Mouse (Mus musculus) bone marrow, adult 2 months (tissue): Measurements from ENCODE around the gene Dnttip1. TPM values are rescaled to one million over a fixed set of nuclear protein-coding genes. Genes with fewer than 3 reads are reported as not detected.

Source experiments
- H3K27ac ChIP-seq: fragments of 200-500 bp; 2 replicates; pipeline ENCODE4 v1.5.1; 2012; ENCODE audit warnings: low read depth, mild to moderate bottlenecking, control low read depth, inconsistent platforms, low read length; ENCODE audit not compliant: control insufficient read depth, poor library complexity, insufficient read depth
- H3K4me1 ChIP-seq: fragments of 200-500 bp; 2 replicates; pipeline ENCODE4 v1.6.1; 2011; ENCODE audit warnings: low read length; ENCODE audit not compliant: control insufficient read depth, insufficient read depth
- H3K4me3 ChIP-seq: fragments of 200-500 bp; replicated peaks from 2 replicates; pipeline ENCODE3; 2011; ENCODE audit warnings: mild to moderate bottlenecking, low read depth, low read length, control low read depth; ENCODE audit not compliant: control insufficient read depth
- CTCF ChIP-seq: fragments of 200-500 bp; IDR thresholded peaks from 2 replicates; pipeline ENCODE4 v1.5.1; 2011; ENCODE audit warnings: low read length, control low read depth; ENCODE audit not compliant: control insufficient read depth, insufficient read depth
- POLR2A ChIP-seq: fragments of 200-500 bp; IDR thresholded peaks from 2 replicates; pipeline ENCODE4 v1.6.1; 2011; ENCODE audit warnings: low read depth, mild to moderate bottlenecking, control low read depth, low read length, borderline replicate concordance; ENCODE audit not compliant: control insufficient read depth
- WGBS: fragments of 180-500 bp; shearing (Covaris S2); methylation state at CpG from one replicate; pipeline ENCODE4 v1.1.7; 2018; 5-methylcytosine and 5-hydroxymethylcytosine counted together
- polyA plus RNA-seq: library from polyadenylated mRNA; stranded (reverse); fragments of >200 nt; gene quantifications from 2 replicates; pipeline ENCODE4 v1.2.4, GENCODE M21; 2011; ENCODE audit warnings: low replicate concordance; ENCODE audit not compliant: missing spikeins, insufficient read depth, insufficient read length

Gene Dnttip1
- polyA plus RNA-seq, 1 experiment = 47.6 TPM

DNA sequence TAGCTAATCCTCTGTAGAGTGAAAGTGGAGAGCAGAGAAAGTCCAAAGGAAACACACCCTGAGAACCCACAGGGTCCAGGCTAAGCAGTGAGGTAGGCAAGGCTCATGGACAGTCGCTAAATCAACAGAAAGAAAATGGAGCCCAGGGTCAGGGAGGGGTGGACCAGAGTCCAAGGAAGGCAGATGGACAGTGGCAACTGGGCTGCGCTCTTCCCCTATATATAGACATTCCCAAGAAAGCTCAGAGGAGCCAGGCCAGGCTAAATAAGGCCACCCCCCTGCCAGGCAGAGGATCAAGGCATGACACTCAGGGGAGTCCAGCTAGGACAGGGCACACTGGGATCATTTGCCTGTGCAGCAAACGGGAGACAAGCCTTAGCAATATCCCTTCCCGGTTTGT, 36.1 kb downstream of the Dnttip1 start:
- H3K27ac ChIP-seq = no peak overlapping the region
- 80% methylated on average over 4 of the region's 4 CpGs for WGBS
- peaks cover 3% of the 10 kb centered on the region for H3K4me1 ChIP-seq
- H3K4me3 ChIP-seq = no peak overlapping the region
- TF ChIP-seq CTCF (no peak), POLR2A (no peak)

DNA sequence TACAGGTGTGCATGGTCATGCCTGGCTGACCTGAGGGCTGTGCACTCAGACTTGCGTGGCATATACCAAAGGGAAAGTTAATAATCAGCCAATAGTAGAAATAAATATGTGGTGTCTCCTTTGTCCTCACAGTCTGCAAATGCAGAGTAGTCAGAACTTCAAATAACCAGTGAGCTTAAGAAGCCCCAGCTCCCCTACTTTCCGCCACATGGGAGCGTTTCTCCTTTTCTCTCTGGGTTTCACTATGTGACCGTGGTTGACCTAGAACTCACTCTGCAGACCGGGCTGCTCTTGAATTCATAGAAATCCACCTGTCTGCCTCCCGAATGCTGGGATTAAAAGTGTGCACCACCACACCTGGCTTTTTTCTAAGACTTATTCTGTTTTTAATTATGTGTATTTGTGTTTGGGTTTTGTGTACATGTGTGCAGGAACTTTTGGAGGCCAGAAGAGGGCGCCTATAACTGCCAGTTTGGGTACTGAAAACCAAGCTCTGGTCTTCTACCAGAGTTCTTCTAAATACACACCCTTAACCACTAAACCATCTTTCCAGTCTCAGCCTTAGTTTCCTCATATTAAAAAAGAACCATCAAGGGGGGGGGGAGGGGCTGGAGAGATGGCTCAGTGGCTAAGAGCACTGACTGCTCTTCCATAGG, 38.3 kb downstream of the Dnttip1 start:
- WGBS = 73% methylated on average over 7 of the region's 7 CpGs

DNA sequence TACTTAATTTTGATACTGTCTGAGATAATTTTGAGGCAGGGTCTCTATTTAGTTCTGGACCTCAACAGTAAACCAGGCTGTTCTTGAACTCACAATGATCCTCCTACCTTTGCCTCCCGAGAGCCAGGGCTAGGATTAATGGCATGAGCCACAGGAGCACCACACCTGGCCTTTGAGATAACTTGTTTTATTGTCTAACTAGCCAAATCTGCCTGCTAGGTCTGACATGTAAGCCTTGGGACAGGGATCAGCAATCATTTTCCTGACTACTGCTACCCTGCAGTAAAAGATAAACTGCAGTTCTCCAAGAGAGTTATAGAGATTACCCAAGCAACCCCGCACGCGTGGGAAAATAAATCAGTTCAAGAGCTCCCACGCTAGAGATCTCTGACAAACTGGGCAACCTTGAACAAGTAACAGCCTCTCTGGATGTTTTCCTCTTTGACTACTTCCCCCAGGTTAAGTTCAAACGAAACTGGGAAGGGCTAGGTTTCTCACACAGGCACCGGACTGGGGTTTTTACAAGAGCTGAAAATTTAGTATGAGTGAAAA, 39.2 kb downstream of the Dnttip1 start:
- TF ChIP-seq CTCF = no peak
- no peak for TF ChIP-seq POLR2A
- Histone ChIP-seq H3K4me3 (no peak overlapping the region), H3K4me1 (peaks cover 4% of the 10 kb centered on the region), H3K27ac (no peak overlapping the region)
- WGBS = 6% methylated on average over 7 of the region's 7 CpGs

More for the DNA sequence above, 38.3 kb downstream of the Dnttip1 start:
- TF ChIP-seq POLR2A (no peak), CTCF (no peak)
- Histone ChIP-seq H3K27ac (no peak overlapping the region), H3K4me1 (peaks cover 4% of the 10 kb centered on the region), H3K4me3 (no peak overlapping the region)

DNA sequence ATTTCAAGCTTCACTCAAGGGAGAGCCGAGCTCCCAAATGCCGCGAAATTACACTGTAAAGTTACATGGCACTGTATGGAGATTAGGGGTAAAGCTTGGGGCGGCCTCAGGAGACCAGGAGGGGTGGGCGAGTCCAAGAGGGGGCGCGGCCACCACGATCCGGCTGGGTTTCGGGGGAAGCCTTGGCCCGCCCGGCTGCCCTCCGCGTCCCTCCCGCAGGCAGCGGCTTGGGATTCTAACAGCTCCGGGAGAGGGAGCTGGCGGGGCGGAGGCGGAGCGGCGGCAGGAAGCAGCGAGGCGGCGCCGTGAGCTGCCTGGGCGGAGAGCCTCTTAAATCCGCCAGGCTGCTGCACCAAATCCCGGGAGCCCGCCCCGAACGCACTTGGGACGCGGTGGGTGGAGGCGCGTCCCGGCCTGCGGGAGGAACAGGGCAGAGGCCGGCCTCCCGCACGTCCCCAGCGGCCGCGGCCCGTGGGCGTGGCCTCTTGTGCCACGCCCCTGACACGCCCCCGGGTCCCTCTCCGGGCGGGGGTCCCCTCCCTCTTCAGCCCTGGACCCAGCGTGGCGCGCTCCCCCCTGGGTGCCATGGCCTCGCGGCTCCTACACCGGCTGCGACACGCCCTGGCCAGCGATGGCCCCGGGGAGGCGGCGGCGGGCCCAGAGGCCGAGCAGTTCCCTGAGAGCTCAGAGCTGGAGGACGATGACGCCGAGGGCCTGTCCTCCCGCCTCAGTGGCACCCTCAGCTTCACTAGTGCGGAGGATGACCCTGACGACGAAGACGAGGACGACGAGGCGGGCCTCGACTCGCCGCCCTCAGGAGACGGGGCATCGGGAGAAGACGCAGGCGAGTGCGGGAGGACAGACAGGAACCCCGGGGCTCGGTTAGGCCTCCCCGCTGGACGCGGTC, 40.0 kb downstream of the Dnttip1 start, which contains the start of gene Snx21:
Gene Snx21 (plus strand): TSS at position 343 of the 907 bp plus-strand sequence.
- peak within 1 kb of the TSS; percentile 56 for H3K27ac ChIP-seq
- TF ChIP-seq CTCF = no peak
- TF ChIP-seq POLR2A = peak; percentile 15; the same call in 1 of the 2 replicates
- peak within 1 kb of the TSS; percentile 72 for H3K4me3 ChIP-seq
- peaks cover 4% of the 10 kb centered on the region for H3K4me1 ChIP-seq
- under 1% methylated on average over 88 of the region's 89 CpGs for WGBS

DNA sequence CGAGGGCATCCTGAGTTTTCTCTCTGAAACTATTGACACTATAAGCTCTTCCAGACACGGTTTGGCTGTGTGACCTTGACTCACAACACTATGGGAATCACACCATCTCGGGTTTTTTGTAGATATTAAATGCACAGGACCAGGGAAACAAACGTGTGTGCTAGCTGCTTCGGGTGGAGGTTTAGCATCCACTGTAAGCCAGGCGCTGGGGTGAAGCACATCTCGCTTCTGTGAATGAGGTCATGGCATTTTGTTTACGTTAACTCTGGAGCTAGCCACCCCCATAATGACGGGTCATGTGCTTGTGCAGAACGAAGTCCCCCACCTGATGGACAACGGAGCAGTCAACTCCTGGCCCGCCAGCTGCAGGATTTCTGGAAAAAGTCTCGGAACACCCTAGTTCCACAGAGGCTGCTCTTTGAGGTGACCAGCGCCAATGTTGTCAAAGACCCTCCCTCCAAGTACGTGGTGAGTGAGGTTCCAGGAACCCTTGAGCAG, 40.7 kb downstream of the Dnttip1 start:
- Histone ChIP-seq H3K4me1 (peaks cover 4% of the 10 kb centered on the region), H3K4me3 (peak overlapping the region; percentile 72), H3K27ac (peak overlapping the region; percentile 56)
- 22% methylated on average over 15 of the region's 15 CpGs for WGBS
- TF ChIP-seq POLR2A = no peak
- TF ChIP-seq CTCF = no peak

- 26% methylated on average over 3 of the region's 3 CpGs for WGBS
- TF ChIP-seq POLR2A (no peak), CTCF (no peak)
- no peak overlapping the region for H3K27ac ChIP-seq
- no peak overlapping the region for H3K4me3 ChIP-seq
- H3K4me1 ChIP-seq = peaks cover 4% of the 10 kb centered on the region
Measured at GRCm38 (mm10) chr2:164787032-164787431, 41.2 kb downstream of the Dnttip1 start.

- TF ChIP-seq POLR2A (no peak), CTCF (no peak)
- no peak overlapping the region for H3K4me3 ChIP-seq
- peaks cover 4% of the 10 kb centered on the region for H3K4me1 ChIP-seq
- no peak overlapping the region for H3K27ac ChIP-seq
- 85% methylated on average over 10 of the region's 10 CpGs for WGBS
Measured at GRCm38 (mm10) chr2:164787779-164788178, 42.0 kb downstream of the Dnttip1 start.

DNA sequence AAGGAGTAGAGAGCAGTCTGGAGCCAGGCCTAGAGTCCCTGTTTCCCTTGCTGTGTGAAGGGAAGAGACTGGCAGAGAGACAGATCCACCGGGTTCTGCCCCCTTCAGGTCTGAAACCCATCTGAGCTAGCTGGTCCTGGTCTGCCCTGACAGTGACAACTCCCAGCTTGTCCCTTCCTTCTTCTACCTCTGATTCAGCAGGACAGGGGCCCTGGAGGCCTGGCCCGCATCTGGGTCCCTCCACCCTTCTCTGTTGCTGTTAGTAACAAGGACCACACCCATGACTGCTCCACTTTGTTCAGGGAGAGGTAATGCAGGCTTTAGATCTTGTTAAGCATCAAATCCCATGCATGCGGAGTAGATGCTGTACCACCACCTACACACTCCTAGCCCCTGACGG, 42.6 kb downstream of the Dnttip1 start:
- no peak overlapping the region for H3K27ac ChIP-seq
- WGBS = 81% methylated on average over 4 of the region's 4 CpGs
- H3K4me1 ChIP-seq = peaks cover 4% of the 10 kb centered on the region
- no peak overlapping the region for H3K4me3 ChIP-seq
- TF ChIP-seq POLR2A (no peak), CTCF (no peak)
